Mouse (Mus musculus): ENCODE results near the gene Fam104a. TPM values are rescaled to one million over a fixed set of nuclear protein-coding genes. Genes with fewer than 3 reads are reported as not detected.

Gene Fam104a
- polyA plus RNA-seq, 1 experiment = 22.8 TPM

DNA sequence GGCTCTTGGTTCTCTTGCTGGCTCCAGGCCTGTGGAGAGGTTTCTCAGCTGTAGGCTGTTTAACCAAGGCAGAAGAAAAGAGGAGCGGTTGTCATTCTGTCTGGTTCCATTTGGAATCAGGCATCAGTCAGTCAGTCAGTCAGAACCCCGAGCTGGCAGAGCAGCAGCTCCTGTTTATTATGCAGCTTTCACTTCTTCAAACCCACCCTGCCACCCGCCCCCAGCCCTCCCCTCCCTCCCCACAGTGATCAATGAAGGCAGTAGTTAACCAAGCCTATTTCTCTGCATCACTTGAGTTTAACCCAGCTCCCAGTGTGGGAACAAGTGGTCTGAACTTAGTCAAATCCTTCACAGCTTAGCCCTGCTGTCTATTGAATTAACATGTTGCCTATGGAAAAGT lies 7.9 kb upstream of the Fam104a start:
- H3K4me1 ChIP-seq (ENCODE audit: control insufficient read depth, insufficient read depth, low read length) = peaks cover 2% of the 10 kb centered on the region
- no peak overlapping the region for H3K27ac ChIP-seq (ENCODE audit: insufficient read depth, low read length)
- H3K36me3 ChIP-seq (ENCODE audit: control insufficient read depth, insufficient read depth, low read length, poor library complexity, severe bottlenecking) = peaks cover 44% of the 10 kb centered on the region
- H3K9me3 ChIP-seq (replicated peaks; ENCODE audit: control insufficient read depth, insufficient read depth, low read length, poor library complexity, severe bottlenecking) = no peaks in the 10 kb centered on the region
- TF ChIP-seq POLR2A (IDR thresholded peaks at IDR 0.05; ENCODE audit: insufficient read depth, low read length) (no peak), CTCF (IDR thresholded peaks at IDR 0.05; ENCODE audit: low read depth, low read length) (no peak), EP300 (IDR thresholded peaks at IDR 0.05; ENCODE audit: insufficient read depth, low read depth, low read length) (no peak)
- H3K27me3 ChIP-seq (ENCODE audit: control insufficient read depth, insufficient read depth, low read length, poor library complexity, severe bottlenecking) = no peaks in the 10 kb centered on the region
- H3K4me3 ChIP-seq (ENCODE audit: low read depth, low read length) = no peak overlapping the region
- no peak overlapping the region for H3K9ac ChIP-seq (ENCODE audit: low read depth, poor library complexity, severe bottlenecking)

DNA sequence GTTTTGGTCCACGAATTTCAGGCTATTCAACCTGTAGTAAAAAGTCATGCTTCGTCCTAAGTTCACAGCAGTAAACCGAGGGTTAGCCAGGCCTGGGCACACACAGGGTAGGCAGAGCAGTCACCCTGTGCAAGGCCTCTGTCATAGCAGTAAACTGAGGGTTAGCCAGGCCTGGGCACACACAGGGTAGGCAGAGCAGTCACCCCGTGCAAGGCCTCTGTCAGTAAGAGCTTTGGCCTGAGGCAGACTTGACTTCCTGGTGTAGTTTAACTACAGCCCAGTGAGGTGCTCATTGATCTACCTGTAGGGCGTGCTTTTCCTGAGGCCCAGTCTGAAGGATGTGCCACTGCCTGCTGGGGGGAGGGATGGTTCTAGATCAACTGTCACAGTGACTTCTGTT lies 7.4 kb upstream of the Fam104a start:
- no peaks in the 10 kb centered on the region for H3K27me3 ChIP-seq (ENCODE audit: control insufficient read depth, insufficient read depth, low read length, poor library complexity, severe bottlenecking)
- no peak for TF ChIP-seq CTCF (IDR thresholded peaks at IDR 0.05; ENCODE audit: low read depth, low read length)
- no peak for TF ChIP-seq EP300 (IDR thresholded peaks at IDR 0.05; ENCODE audit: insufficient read depth, low read depth, low read length)
- TF ChIP-seq POLR2A (IDR thresholded peaks at IDR 0.05; ENCODE audit: insufficient read depth, low read length) = no peak
- H3K36me3 ChIP-seq (ENCODE audit: control insufficient read depth, insufficient read depth, low read length, poor library complexity, severe bottlenecking) = peaks cover 44% of the 10 kb centered on the region
- H3K4me1 ChIP-seq (ENCODE audit: control insufficient read depth, insufficient read depth, low read length) = peaks cover 2% of the 10 kb centered on the region
- H3K9ac ChIP-seq (ENCODE audit: low read depth, poor library complexity, severe bottlenecking) = no peak overlapping the region
- no peak overlapping the region for H3K4me3 ChIP-seq (ENCODE audit: low read depth, low read length)
- no peaks in the 10 kb centered on the region for H3K9me3 ChIP-seq (replicated peaks; ENCODE audit: control insufficient read depth, insufficient read depth, low read length, poor library complexity, severe bottlenecking)
- no peak overlapping the region for H3K27ac ChIP-seq (ENCODE audit: insufficient read depth, low read length)

DNA sequence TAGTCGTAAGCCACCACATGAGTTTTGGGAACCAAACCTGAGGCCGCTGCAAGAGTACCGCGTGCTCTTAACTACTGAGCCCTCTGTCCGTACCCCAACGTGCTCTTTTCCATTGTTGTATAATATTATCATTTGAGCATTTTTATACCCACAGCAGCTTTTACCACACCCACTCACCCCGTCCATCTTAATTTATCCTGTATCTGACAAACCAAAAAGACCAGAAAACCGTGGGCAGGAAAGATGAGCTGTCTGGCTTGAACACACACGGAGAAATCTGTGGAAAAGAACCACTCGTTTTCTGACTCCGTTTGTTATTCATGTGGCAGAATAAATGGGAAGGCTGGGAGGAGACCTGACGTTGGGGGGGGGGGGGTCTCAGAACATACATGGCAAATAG lies 6.6 kb upstream of the Fam104a start:
- TF ChIP-seq EP300 (IDR thresholded peaks at IDR 0.05; ENCODE audit: insufficient read depth, low read depth, low read length) (no peak), CTCF (IDR thresholded peaks at IDR 0.05; ENCODE audit: low read depth, low read length) (no peak), POLR2A (IDR thresholded peaks at IDR 0.05; ENCODE audit: insufficient read depth, low read length) (no peak)
- peaks cover 2% of the 10 kb centered on the region for H3K4me1 ChIP-seq (ENCODE audit: control insufficient read depth, insufficient read depth, low read length)
- H3K4me3 ChIP-seq (ENCODE audit: low read depth, low read length) = no peak overlapping the region
- no peaks in the 10 kb centered on the region for H3K9me3 ChIP-seq (replicated peaks; ENCODE audit: control insufficient read depth, insufficient read depth, low read length, poor library complexity, severe bottlenecking)
- H3K9ac ChIP-seq (ENCODE audit: low read depth, poor library complexity, severe bottlenecking) = no peak overlapping the region
- H3K27ac ChIP-seq (ENCODE audit: insufficient read depth, low read length) = no peak overlapping the region
- H3K27me3 ChIP-seq (ENCODE audit: control insufficient read depth, insufficient read depth, low read length, poor library complexity, severe bottlenecking) = no peaks in the 10 kb centered on the region
- peaks cover 43% of the 10 kb centered on the region for H3K36me3 ChIP-seq (ENCODE audit: control insufficient read depth, insufficient read depth, low read length, poor library complexity, severe bottlenecking)

DNA sequence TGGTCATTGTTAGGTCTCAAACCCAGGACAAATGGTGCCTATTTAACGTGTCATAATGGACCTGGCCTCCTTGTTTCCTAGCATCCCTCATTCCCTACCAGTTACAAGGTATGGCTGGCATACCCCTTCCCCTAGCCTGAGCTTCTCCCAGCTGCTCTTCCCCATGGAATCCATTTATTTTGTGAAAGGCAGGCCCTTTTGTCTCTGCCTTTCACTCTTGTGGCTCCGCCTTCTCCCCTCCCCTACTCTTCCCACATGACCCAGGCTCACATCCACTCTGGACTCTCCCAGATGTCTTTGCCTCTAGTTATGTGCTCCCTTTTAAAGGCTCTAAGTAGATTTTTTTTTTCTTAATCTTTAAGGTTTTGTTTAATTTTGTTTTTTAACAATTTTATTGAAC lies 3.1 kb upstream of the Fam104a start:
- TF ChIP-seq POLR2A (IDR thresholded peaks at IDR 0.05; ENCODE audit: insufficient read depth, low read length) = no peak
- TF ChIP-seq CTCF (IDR thresholded peaks at IDR 0.05; ENCODE audit: low read depth, low read length) = no peak
- TF ChIP-seq EP300 (IDR thresholded peaks at IDR 0.05; ENCODE audit: insufficient read depth, low read depth, low read length) = no peak
- Histone ChIP-seq H3K9ac (ENCODE audit: low read depth, poor library complexity, severe bottlenecking) (no peak overlapping the region), H3K4me3 (ENCODE audit: low read depth, low read length) (no peak overlapping the region), H3K4me1 (ENCODE audit: control insufficient read depth, insufficient read depth, low read length) (peaks cover 2% of the 10 kb centered on the region), H3K9me3 (replicated peaks; ENCODE audit: control insufficient read depth, insufficient read depth, low read length, poor library complexity, severe bottlenecking) (no peaks in the 10 kb centered on the region), H3K27ac (ENCODE audit: insufficient read depth, low read length) (peak overlapping the region; percentile 53), H3K27me3 (ENCODE audit: control insufficient read depth, insufficient read depth, low read length, poor library complexity, severe bottlenecking) (no peaks in the 10 kb centered on the region), H3K36me3 (ENCODE audit: control insufficient read depth, insufficient read depth, low read length, poor library complexity, severe bottlenecking) (peaks cover 31% of the 10 kb centered on the region)

DNA sequence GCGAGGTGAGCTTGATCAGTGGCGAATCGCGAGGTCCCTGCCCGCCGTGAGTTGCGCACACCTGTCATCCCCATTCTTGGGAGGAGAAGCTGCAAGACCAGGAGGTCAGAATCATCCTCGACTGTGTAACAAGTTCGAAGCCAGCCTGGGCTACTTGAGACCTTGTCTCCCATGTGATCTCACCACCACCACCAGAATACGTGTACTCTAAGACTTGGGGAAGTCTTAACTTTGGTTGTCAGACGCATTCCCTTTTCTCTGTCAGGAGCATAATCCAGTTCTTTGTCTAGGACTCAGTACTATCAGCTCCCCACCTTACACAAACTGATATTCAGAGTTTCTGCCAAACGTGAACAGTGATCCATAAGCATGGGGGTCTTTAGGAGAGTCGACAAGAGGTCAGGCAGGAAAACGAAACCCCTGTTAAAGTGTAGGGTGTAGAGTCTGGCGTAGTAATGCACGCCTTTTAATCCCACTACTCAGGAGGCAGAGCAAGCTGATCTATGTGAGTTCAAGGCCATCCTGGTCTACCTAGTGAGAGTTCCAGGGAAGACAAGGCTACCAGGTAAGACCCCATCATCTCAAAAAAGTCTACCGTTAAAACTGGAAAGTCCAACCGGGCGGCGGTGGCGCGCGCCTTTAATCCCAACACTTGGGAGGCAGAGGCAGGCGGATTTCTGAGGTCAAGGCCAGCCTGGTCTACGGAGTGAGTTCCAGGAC lies 912 bp upstream of the Fam104a start:
- H3K27ac ChIP-seq (ENCODE audit: insufficient read depth, low read length) = no peak overlapping the region
- no peaks in the 10 kb centered on the region for H3K27me3 ChIP-seq (ENCODE audit: control insufficient read depth, insufficient read depth, low read length, poor library complexity, severe bottlenecking)
- H3K36me3 ChIP-seq (ENCODE audit: control insufficient read depth, insufficient read depth, low read length, poor library complexity, severe bottlenecking) = peaks cover 21% of the 10 kb centered on the region
- H3K4me3 ChIP-seq (ENCODE audit: low read depth, low read length) = peak overlapping the region; percentile 94
- TF ChIP-seq POLR2A (IDR thresholded peaks at IDR 0.05; ENCODE audit: insufficient read depth, low read length) (no peak), CTCF (IDR thresholded peaks at IDR 0.05; ENCODE audit: low read depth, low read length) (no peak), EP300 (IDR thresholded peaks at IDR 0.05; ENCODE audit: insufficient read depth, low read depth, low read length) (no peak)
- H3K9me3 ChIP-seq (replicated peaks; ENCODE audit: control insufficient read depth, insufficient read depth, low read length, poor library complexity, severe bottlenecking) = no peaks in the 10 kb centered on the region
- H3K4me1 ChIP-seq (ENCODE audit: control insufficient read depth, insufficient read depth, low read length) = no peaks in the 10 kb centered on the region
- peak overlapping the region; percentile 86 for H3K9ac ChIP-seq (ENCODE audit: low read depth, poor library complexity, severe bottlenecking)

DNA sequence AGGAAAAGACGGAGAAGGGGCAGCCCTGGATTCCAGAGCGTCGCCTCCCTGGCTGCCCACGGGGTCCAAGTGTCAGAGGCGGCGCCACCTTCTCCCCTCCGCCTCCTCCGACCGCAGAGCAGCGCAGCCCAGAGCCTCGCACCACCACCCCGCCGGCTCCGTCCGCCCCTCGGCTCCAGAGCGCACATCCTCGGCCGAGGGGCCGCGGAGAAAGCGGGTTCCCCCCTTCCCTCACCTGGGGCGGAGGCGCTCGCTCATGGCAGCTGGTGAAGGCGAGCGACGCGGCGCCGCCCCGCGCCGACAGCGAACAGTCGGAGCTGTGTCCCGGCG lies 363 bp downstream of the Fam104a start:
- no peak for TF ChIP-seq EP300 (IDR thresholded peaks at IDR 0.05; ENCODE audit: insufficient read depth, low read depth, low read length)
- TF ChIP-seq CTCF (IDR thresholded peaks at IDR 0.05; ENCODE audit: low read depth, low read length) = no peak
- peak overlapping the region; percentile 97 for H3K4me3 ChIP-seq (ENCODE audit: low read depth, low read length)
- H3K9me3 ChIP-seq (replicated peaks; ENCODE audit: control insufficient read depth, insufficient read depth, low read length, poor library complexity, severe bottlenecking) = no peaks in the 10 kb centered on the region
- H3K27ac ChIP-seq (ENCODE audit: insufficient read depth, low read length) = peak overlapping the region; percentile 78
- peak overlapping the region; percentile 86 for H3K9ac ChIP-seq (ENCODE audit: low read depth, poor library complexity, severe bottlenecking)
- peaks cover 9% of the 10 kb centered on the region for H3K36me3 ChIP-seq (ENCODE audit: control insufficient read depth, insufficient read depth, low read length, poor library complexity, severe bottlenecking)
- H3K27me3 ChIP-seq (ENCODE audit: control insufficient read depth, insufficient read depth, low read length, poor library complexity, severe bottlenecking) = no peaks in the 10 kb centered on the region
- H3K4me1 ChIP-seq (ENCODE audit: control insufficient read depth, insufficient read depth, low read length) = peaks cover 2% of the 10 kb centered on the region
